Mouse (Mus musculus) lung, postnatal 25 days (tissue): ENCODE measurements around the gene Ppp1r9b.
A peak's percentile ranks its signal among the peaks of the same experiment; 100 is the strongest.
"Not testable (repeated sequence)": the region's sequence is repeated elsewhere in the genome, so short reads cannot be mapped to it uniquely, and the experiment has no call there.

Experiments
- DNase-seq: peaks from one replicate; pipeline ENCODE4 v3.0.0; 2022; ENCODE audit warnings: low spot score

The Ppp1r9b gene

GRCm38 (mm10) chr11:94998041-94998531 lies 7.3 kb downstream of the Ppp1r9b start:
- peak; percentile 37 for DNase-seq

- DNase-seq, result no peak
Observed at GRCm38 (mm10) chr11:95000128-95000527, 9.3 kb downstream of the Ppp1r9b start.

GRCm38 (mm10) chr11:95000548-95000947 lies 9.7 kb downstream of the Ppp1r9b start:
- DNase-seq, result peak; percentile 70

- peak; percentile 76 for DNase-seq
Observed at GRCm38 (mm10) chr11:95001058-95001457, 10.2 kb downstream of the Ppp1r9b start.

- no peak for DNase-seq
Observed at GRCm38 (mm10) chr11:95001584-95002347, 10.9 kb downstream of the Ppp1r9b start.

- DNase-seq, result no peak
Observed at GRCm38 (mm10) chr11:95002705-95003104, 11.9 kb downstream of the Ppp1r9b start.

DNA sequence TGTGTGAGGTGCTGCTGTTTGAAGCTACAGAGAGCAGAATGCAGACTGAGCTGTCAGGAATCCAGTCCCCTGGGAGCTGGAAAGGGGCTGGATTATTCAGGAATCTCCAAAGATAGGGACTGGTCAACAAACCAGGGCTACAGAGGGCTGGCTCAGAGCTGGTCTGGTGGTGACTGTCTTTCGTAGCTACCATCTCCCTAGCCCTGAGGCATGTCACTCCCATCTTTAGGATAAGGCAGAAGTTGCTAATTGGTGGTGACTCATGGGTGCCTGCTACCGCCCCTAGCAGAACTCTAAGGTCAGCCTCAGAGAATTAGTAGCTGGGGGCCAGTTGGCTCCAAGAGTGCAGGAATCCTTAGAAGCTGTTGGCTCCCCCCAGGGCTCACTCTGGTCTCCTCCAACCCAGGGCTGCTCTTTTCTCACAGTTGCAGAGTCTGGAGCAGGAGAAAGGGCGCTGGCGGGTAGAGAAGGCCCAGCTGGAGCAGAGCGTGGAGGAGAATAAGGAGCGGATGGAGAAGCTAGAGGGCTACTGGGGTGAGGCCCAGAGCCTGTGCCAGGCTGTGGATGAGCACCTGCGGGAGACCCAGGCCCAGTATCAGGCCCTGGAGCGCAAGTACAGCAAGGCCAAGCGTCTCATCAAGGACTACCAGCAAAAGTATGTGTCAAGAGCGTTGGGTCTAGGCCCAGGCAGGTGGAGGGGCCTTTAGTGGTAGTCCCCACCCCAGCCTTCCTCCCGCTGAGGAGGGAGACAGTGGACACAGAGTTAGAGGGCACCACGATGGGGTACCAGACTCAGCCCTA lies 13.5 kb downstream of the Ppp1r9b start:
- no peak for DNase-seq

GRCm38 (mm10) chr11:95004937-95005198 lies 14.0 kb downstream of the Ppp1r9b start:
- no peak for DNase-seq

GRCm38 (mm10) chr11:95006038-95006437 lies 15.2 kb downstream of the Ppp1r9b start:
- DNase-seq, result no peak

- DNase-seq, result peak; percentile 83
Observed at GRCm38 (mm10) chr11:95006525-95007219, 15.8 kb downstream of the Ppp1r9b start.

GRCm38 (mm10) chr11:95007418-95007817 lies 16.6 kb downstream of the Ppp1r9b start:
- DNase-seq, result no peak

DNA sequence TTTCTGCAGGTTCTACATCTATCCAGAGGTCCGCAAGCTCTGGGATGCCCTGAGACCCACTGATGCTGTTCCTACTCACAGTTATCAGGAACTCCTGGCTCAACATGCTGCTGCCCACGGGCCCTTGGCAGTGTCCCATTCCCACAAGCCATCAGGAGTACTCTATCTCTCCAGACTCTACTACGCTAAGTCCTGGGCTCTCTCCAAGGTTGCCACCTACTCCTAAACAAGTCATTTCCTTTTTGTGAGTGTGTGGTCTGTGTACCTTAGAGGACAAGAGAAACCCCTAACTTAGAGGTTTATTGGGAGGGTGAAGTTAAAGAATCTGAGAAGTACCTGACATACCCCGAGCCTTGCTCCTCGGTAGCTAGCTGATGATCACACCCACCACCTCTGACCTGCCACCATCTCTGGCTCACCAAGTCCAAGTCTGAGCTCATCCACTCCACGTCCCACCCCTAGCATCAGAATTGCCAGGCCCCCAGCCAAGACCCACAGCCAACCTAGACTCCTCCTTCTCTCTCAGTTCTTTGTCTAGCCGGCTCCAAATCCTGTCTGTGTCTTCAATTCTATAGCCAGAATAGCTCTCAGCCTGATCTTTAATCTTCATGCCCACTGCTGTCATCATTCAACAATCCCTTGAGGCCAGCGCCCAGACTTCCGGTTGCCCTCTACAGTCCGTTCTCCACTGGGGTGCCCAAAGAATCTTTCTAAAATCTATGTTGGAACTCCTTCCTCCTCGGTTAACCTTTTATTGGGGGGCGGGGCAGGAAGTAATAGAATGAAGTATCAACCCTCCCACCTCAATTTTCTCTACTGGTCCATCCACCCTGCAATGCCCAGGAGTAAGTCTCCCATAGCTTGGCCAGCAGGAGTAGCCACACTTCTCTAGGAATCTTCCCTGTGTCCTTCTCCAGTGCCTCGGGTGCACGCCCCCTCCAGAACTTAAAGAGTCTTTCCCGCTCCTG lies 18.1 kb downstream of the Ppp1r9b start:
- no peak for DNase-seq

DNA sequence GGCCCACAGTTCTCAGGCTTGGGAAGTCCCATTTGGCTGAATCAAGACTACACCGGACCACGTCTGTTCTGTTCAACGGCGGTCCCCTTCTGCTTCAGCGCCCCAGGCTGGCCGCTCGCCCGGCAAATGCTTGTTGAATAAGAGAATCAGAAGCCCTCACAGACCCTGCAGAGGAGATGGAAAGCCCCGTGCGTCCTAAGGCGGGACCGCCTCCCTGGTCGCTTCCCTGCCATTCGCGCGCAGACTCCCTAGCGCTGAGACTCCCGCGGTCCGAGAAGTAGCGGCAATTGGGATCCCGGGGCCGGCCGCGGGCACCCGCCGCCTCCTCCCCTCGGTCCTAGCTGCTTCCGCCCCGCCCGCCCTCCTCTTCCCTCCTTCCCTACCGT lies 18.8 kb downstream of the Ppp1r9b start, which contains the start of gene Samd14:
Samd14 (plus strand) TSS at position 251 of the 386 bp plus-strand sequence.
- DNase-seq, result peak; percentile 41

- DNase-seq, result no peak
Observed at GRCm38 (mm10) chr11:95010141-95010739, 19.4 kb downstream of the Ppp1r9b start.

- DNase-seq, result not testable (repeated sequence)
Observed at GRCm38 (mm10) chr11:95010841-95011403, 20.1 kb downstream of the Ppp1r9b start.

DNA sequence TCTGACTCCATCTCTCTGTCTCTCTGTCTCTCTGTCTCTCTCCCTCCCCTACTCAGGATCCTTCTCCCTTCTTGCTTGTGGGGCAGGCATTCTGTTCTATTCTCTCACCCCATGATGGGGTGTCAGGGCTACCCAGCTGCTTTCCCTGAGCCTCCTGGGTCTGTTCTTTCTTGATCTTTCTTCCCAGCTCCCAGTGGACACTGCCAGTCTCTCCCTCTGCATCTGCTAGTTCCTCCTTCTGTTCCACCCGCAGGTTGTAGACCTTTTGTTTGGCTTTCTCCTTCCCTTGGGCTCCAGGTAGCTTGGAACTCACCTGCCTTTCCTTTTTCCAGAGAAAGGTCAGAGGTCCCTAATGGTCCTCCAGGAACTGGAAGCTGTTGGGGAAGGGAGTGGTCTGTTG lies 20.6 kb downstream of the Ppp1r9b start:
- no peak for DNase-seq

GRCm38 (mm10) chr11:95012075-95012474 lies 21.2 kb downstream of the Ppp1r9b start:
- no peak for DNase-seq

DNA sequence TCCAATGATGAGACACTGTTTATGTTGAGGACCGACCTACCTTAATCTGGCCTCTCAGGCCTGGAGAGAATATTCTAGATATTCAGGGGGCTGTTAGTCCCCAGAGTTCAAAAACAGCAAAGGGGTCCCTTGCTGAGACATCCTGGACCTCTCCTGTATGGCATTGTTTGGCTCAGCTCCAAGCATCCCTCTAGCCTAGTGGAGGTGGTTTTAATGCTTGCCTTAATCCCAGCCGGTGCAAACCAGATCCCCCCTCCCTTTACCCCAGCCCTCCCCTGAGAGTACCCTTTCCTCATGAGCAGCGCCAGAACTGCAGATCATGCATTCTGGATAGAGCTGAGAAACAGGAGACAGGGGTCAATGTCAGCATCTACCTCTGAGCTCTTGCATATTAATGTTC lies 21.7 kb downstream of the Ppp1r9b start:
- no peak for DNase-seq

DNA sequence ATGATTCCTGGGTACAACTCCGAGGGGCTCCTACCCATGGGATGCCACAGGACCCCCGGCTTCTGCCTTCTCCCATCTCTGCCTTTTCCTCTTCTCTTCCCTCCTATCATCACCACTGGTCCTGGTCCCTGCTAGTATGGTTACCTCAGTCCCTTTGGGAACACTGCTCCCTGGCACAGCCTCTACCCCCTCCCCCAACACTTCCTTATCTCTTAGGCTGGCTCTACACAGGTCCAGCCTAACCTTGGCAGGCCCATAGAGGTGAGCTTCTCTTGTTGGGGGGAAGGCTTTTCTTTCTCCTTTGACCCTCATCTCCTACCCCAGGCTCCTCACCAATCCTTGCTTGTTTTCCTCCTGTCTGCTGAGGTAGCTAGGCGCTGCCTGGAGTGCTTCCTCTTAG lies 24.6 kb downstream of the Ppp1r9b start:
- DNase-seq, result no peak

- no peak for DNase-seq
Observed at GRCm38 (mm10) chr11:95022237-95022992, 31.6 kb downstream of the Ppp1r9b start.
